Mouse (Mus musculus) brain, embryonic 18.5 days (tissue): Measurements from ENCODE around the gene Edn3.

ENCODE experiments used
- DNase-seq: peaks from one replicate; pipeline ENCODE4 v3.0.0-alpha.2; 2012; ENCODE audit warnings: low read depth, low spot score

Edn3 gene

DNA sequence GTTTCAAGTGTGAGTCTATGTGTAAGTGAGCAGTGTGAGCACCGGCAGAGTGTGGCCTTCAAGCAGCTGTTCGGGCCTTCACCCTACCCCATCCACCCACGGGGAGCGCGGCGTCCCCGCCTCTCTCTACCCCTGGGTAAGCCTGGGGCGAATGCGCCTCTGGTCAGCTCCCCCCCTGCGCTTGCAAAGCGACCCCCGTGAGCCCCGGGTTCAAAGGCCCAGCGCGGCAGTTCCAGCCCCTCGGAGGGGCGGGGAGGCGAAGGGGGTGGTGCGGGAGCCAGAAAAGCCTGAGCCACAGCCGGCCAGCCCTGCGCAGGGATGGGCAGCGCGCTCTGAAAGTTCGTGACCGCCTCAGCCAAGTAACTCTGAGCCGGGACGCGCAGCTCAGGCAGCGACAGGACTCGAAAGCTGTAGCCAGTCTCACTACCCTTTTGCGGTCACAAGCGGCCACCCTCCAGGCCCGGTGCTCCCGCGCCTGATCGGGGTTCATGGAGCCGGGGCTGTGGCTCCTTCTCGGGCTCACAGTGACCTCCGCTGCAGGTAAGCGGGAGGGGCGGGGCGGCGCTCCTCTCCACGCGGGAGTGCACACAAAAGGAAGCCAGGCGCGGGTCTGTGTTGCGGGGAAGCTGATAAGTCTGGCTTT is at the start of gene Edn3:
Gene Edn3, plus strand, starts transcription at position 141 of the 643 bp plus-strand sequence.
- no peak for DNase-seq

DNA sequence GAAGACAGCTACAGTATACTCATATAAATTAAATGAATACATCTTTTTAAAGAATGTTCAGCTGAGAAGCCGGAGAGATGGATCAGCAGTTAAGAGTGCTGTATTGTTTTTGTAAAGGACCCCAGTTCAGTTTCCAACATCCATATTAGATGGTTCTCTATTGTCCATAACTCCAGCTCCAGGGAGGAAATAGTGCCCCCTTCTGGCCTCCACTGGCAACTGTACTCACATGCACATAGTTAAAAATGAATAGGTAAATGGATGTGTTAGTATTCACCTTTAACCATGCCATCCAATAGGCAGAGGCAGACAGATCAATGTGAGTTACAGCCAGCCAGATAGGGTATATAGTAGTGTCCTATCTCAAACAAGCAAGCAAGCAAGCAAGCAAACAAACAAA is 48.4 kb upstream of the Edn3 start:
- DNase-seq = no peak

DNA sequence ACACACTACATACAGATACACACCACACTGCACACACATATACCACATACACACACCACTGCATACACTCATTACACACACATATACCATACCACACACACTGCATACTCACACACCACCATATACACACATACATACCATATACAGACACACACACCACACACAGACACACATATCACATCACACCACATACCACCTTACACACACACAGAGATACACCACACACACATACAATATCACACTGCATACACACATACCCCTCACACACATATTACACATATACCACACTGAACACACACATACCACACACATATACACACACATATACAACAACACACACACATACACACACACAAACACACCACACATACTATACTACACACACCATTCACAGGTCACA is 44.5 kb upstream of the Edn3 start:
- DNase-seq = no peak

DNA sequence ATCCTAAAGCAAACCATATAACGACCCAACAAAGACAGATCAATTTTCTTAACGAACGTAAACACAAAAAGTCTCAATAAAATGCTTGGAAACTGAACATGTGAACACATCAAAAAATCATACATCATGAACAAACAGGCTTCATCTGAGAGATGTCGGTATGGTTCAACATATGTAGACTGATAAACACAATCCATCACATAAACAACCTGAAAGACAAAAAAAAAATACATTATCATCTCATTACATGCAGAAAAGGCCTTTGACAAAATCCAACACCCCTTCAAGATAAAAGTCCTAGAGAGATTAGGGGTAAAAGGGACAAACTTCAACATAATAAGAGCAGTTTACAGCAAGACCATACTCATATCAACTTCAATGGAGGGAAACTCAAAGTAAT is 42.6 kb upstream of the Edn3 start:
- no peak for DNase-seq

DNA sequence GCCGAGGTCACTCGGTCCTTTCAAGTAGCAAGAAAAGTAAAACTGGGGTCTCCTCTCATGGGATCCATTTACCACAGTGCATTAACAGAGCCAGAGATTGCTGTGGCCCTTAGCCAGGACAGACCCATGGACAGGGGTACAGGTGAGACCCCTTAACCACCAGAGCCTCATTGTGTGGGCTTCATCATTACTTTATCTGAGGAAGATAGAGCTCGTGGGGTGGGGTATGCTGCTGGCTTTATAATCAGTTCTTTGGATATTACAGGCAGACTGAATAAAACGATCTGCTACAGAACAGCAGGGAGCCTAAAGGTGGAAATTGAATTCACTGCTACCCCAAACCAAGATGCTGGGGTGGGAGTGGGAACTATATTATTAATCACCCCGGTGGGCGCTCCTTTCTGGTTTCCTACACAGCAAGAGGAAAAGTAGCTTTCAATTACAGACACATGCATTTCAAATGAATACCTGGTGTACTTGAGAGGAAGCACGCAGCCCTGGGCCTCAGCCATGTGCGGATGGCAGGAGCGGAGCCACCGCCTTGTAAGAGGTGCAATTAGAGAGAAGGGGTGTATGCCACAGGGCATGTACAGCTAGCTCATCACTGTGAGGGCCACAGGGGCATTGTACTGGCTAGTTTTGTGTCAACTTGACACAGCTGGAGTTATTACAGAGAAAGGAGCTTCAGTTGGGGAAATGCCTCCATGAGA is 33.1 kb upstream of the Edn3 start:
- DNase-seq = no peak

DNA sequence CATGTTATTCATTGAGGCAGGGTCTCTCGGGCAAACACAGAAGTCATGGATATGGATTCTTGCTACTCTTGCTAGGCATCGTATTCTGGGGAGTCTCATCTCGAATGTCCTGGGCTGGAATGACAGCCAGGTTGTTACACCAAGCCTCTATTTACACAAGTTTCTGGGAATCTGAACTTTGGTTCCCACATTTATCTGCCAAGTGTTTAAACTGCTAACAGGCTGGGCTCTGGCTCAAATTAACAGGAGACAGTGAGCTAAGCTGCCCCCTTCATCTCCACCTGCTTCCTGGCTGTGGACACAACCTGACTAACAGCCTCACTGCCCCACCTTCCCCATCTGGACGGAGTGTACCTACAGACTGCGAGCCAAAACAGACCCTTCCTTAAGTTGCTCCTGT is 28.5 kb upstream of the Edn3 start:
- DNase-seq = no peak

DNA sequence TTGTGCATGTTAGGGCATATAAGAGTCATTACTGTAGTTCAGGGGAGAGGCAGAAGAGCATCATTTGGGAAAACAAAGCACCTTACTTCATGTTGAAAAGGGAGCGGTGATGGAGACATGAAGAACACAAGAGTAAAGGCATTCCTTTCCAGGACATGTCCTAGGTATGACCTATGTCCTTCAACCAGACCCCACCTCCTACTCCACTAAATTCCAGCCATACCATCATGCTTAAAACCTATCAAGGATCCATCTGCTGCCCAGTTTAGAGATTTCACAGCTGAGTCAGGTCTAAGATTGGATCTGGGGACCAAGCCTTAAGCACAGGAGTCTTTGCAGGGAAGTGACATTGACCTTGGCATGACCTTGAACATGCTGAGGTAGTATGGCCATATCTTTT is 25.1 kb upstream of the Edn3 start:
- no peak for DNase-seq

DNA sequence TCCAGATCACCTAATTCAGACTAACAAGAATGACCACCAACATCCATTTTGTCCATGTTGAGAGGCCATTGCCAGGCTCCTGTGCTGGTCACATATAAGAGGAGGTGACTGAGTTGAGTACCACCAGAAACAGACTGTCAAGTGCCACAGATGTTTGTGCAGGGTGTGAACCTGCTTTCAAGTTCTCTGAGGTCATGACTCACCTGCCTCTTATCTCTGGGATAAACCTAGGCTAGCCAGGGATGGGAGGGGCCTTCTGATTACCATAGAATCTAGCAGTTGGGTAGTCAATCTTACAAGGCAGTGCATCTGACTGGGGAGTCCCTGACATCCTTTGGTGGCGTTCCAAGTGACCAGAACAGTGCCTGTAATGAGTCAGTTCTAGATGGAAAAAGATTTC is 13.2 kb upstream of the Edn3 start:
- DNase-seq = no peak

DNA sequence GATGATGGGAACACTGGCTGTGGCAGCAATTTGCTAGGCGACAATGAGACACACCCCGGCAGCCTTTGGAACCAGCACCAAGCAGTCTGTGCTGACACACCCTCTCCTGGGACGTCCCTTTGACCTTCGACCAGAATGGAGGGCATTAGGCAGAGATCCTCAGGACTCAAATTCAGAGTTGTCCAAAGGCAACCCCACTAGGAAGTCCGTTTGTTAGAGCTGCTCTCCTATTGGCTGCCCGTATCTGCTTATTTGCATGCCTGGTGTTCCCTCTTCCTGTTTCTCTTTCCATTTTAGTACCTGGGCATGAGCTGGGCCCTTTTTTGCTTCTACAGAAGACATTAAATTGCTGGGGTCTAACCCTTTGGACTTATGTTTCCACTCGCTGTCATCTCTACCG is 12.0 kb upstream of the Edn3 start:
- DNase-seq = no peak

DNA sequence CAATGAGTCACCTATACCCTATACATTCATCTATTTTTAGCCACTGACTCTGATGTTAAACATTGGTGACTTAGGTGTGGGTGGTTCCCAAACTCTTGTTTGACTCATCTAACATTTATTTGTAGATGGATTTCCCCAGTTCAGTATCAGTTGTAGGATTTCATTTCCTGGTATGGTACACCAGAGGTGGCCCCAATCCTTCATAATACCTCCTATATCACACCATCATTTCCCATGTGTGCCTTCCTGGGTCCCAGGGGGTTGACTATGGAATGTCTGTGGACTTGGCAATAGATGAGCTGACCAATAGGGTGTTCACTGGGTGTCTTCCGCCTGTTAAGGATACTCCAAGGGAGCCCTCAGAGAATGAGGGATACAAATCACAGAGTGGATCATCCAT is 7.2 kb upstream of the Edn3 start:
- no peak for DNase-seq

DNA sequence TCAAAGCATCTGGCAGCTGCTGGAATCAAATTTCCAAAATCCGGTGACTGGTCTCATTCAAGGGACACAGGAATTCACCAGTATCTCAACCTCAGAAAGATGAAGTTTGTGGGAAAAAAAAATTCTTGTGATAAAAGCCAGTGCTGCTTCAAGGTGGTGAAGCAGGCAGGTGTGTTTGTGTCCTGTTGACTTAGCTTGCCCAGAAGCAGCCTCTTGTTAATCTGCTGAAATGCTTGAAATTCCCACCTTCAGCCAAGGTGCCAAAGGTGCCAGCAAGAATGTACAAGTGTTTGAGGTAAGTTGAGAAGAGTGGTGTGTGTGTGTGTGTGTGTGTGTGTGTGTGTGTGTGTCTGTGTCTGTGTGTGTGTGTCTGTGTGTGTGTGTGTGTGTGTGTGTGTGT is 6.2 kb upstream of the Edn3 start:
- DNase-seq = no peak

DNA sequence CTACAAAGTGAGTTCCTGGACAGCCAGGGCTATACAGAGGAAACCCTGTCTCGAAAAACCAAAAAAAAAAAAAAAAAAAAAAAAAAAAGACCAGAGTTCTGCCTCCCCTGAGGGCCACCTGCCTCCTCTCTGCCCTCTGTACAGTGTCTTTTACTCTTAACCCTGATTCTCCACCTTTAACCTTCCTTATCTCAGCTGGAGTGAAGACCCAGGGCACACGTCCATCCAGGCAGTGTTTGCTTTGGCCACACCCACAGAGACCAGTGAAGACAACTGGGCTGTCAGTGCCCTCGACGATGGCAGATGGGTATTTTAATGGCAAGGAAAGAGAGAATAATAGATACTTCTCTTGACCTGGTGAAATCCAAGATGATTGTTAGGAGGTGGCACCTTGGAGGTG is 1.2 kb upstream of the Edn3 start:
- no peak for DNase-seq

DNA sequence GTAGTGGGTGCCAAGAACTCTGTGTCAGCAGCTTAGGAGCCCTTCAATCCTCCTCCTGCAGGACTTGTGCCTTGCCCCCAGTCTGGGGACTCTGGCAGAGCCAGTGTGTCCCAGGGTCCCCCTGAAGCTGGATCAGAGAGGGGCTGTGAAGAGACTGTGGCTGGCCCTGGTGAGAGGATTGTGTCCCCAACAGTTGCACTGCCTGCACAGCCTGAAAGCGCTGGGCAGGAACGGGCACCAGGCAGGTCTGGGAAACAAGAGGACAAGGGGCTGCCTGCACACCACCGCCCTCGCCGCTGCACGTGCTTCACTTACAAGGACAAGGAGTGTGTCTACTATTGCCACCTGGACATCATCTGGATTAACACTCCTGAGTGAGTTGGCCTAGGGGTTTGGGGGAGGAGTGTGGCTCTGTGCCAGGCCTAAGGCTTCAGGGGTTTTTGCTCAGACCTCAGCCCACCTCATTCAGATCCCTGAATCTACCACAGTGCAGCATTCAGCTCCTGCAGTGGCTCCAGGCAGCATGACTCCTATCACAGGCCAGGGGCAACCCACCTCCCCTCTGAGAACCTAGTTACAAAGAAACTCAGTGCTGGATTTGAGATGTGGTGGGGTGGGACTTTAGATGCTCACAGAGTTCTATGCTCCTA is 1.2 kb downstream of the Edn3 start:
- DNase-seq = no peak

DNA sequence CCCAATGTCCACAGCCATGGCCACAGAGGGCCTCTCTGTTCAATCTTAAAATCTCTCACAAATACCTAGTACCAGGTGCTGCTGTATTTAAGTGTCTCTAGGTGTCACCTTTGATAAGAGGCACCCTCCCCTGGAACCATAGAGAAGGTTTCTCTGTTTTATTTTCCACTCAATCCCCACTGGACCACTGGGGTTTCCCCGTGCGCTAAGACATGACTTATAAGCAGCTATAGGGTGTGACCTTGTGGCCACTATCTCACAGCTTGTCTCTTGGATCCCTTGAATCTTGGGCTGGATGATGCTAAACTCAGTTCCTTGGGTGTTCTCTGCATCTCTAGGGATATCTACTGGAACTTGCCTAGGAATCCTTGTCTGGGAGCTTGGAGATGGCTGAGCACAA is 1.9 kb downstream of the Edn3 start:
- no peak for DNase-seq

DNA sequence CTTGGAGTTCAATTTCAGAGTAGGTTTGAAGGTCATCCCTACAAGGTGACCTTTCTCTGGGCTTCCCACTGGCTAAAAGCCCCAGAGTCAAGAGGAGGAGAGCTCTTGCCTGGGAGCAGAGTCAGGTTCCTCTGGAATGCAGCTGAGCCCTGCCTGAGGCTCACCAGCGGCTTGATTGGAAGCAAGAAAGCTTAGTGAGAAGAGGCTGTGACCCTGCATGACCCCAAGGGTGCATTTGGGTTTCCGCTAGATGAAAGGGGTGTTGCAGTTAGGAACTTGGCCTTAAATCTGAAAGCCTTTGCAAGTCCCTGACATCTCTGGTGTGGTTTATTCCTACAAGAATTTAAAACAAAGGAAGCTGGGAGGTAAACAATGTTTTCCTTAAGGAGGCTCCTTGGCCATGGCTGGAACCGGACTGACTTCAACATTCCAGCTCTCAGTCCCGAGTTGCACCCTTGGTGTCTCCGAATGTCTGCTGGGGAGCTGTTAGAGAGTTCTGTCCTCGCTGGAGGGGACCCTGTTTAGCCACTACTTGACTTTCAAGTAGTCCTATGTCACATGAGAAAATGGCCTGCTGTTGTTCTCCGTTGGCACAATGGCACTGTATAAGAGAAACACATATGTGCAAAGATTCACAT is 8.6 kb downstream of the Edn3 start:
- no peak for DNase-seq

DNA sequence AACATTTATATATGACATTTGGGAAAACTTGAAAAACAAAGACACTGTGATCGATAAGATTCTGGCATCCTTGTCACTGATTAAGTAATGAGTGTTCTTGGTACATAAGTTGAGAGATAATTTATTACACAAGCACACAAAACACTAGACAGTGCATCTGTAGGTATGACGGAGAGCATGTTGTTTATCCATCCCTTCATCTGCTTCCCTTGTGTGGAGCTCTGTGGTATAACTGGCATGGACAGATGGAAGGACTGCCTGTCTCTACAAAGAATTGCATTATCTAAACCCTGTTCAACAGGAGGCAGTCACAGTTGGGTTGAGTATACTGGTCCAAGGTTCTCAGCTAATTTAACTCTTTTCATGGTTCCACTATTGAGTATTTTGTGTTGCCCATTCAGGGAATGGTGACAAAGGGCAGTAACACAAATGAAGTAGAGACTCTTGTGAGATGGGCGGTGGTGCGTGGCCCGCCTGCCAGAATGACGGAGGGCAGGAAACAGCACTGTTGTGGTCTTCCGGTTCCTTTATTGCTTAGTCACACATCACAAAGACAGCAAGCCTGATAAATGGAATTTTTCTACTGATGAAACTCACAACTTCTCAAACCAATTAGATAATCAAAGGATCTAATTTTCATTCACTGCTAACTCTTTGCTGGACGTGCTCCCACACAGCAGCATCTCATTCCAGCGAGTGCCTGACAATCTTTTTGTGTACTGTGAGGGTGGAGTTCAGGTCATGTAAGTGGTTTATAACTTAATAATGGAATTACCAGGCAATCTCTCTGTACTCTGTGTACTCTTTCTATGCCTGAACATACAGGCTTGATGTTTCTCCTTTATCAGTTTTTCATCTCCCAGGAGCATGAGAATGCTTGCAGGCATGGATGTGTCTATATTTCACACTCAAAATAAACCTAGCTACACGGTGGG is 14.0 kb downstream of the Edn3 start:
- no peak for DNase-seq

DNA sequence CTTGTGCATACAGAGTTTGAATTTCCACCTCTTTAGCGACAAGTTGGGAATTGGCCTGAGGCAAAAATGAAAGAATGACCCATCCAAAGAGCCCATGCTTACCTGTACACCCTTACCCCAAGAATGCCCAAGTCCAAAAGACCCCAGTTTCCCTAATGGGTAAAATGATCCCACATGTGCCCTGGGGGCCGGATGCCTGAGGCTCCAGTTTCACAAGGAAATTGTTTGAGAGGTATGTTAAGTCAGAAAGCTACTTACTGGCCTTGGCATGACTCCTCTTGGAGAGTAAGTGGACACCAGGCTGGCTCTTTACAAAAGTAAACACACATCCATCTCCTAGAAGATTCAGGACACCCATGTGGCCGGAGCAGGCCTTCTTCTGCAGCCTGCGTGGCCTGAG is 21.6 kb downstream of the Edn3 start:
- DNase-seq = no peak

DNA sequence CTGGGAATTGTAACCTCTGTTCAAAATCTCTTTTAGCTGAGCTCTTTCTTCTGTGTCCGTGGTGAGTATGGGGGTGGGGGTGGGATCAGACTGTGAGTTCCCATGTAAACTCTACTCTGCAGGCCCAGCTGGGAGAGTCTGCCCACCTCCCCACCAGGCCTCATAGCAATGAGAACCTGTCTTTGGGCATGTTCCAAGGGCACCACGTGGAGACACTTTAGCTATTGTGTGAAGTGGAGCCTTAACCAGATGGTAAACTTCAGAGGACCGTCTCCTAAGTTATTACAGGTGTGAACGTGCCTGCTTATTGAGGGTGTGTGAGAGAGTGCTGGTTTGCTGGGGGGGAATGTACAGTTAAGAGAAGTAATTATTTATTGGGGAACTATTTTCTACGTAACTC is 22.5 kb downstream of the Edn3 start:
- no peak for DNase-seq

DNA sequence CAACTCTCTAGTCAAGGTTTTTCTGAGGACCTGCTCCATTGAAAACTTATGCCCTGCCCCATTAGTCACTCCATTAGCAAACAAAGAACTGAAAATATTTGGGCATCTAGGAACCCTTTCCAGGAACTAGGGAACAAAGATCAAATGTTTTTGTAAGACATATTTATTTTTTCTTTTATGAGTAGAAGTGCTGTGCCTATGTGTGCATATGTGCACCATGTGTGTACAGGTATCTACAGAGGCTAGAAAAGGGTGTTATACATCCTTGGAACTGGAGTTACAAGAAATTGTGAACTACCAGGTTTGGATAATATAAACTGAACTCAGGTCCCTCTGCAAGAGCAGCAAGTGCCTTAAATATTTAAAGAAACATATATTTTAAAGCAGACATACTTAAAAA is 28.4 kb downstream of the Edn3 start:
- DNase-seq = no peak

DNA sequence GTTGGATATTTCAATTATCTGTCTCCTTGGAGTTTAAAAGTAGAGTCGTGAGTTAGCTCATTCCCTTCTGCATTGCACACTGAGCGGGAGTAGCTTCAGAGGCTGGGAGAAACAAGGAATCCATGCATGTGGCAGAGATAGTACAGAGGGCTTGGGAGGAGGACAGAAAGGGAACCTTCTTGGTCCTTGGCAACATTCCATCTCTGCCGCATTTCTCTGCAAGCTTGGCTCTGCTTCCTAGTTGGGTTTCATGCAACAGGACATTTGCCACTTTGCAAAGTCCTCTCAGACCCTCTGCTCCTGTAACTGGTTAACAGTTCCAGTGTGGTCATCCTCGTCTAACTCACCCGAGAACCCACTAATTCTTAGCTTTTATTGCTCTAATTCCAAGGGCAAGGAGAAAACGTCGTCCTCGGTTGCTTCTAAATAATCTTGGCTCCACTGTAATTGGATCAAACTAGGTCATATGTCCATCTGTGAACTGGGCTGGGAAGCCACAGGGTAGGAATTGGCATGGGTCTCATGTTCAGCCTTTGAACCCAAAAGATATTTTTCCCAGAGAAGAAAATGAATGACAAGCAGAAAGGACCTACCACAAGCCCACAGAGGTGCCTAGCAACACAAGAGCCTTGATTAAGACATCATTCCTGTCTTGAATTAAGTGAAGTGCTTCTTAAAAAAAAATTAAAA is 32.2 kb downstream of the Edn3 start:
- no peak for DNase-seq

DNA sequence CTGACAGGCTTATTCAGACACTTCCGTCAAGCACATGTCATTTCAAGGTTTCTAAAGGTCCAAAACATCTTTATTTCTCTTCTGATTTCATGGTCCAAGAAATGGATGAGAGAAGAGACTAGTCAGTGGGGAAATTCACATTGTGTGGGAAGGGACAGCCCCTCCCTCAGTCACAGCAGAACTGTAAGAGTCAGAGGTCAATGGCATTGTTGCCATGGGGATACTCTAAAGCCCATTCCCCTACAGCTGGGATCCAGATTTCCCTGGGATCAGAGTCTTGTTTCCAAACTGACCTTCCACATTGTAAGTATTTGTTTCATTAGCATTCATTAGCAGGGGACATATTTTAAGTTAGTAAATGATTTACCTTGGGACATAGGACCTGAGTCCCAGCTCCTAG is 32.8 kb downstream of the Edn3 start:
- no peak for DNase-seq
